Comparison of ENCODE assay signal across 8 mouse cellular contexts in the genomic region with DNA sequence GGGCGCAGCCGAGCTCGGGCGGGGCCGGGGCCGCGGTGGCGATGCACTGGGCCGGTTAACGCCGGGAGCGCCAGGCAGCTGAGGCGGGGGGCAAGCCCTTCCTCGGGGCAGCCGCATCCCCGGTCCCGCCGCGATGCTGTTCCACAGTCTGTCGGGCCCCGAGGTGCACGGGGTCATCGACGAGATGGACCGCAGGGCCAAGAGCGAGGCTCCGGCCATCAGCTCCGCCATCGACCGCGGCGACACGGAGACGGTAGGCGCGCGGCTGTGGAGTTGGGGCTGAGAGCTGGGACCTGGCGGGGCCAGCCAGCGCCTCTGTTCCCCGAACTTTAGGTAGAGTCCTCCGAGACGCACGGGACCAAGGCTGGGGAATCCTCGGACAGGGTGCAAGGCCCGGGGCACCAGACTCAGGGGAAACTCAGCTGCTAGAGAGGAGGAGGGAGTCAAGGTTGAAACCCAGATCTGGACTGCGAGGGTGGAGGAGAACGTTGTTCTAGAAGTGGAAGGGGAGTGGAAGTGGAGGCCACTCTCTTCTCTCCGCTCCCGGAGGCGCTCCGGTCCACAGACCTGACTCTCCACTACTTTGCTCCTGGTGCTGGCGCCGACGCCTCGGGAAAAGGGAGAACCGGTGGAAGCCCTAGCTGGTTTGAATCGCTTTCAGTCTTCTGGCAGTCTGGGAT. TPM values are rescaled to one million over a fixed set of nuclear protein-coding genes. Genes with fewer than 3 reads are reported as not detected.
DNase-seq lines count a peak whose midpoint lies in the region; ATAC-seq and TF ChIP-seq lines count a peak whose summit lies in the region.

No protein-coding gene starts in this region.

- intact Hi-C loops in heart, postnatal 25 days (cut with DNase I): loop anchor here (5.0 to 10.0 kb wide), 3 partner anchors 64 to 873 kb away; a partner anchor contains a TSS

- H3K4me1 ChIP-seq in heart, embryonic 10.5 days: peaks cover 50% of the 10 kb centered on the region
- H3K4me1 ChIP-seq in ES-Bruce4 (ENCODE audit: control insufficient read depth, insufficient read depth, low read length): no peaks in the 10 kb centered on the region
- H3K4me1 ChIP-seq in forebrain, embryonic 13.5 days: peaks cover 76% of the 10 kb centered on the region
- H3K4me1 ChIP-seq in liver, embryonic 11.5 days (replicated peaks; ENCODE audit: control insufficient read depth, insufficient read depth, low read length): peaks cover 5% of the 10 kb centered on the region
- H3K4me1 ChIP-seq in stomach, embryonic 16.5 days (ENCODE audit: control insufficient read depth, insufficient read depth, low read length): peaks cover 26% of the 10 kb centered on the region

- H3K9me3 ChIP-seq in heart, embryonic 10.5 days: no peaks in the 10 kb centered on the region
- H3K9me3 ChIP-seq in ES-Bruce4 (replicated peaks; ENCODE audit: control insufficient read depth, insufficient read depth, low read length, poor library complexity, severe bottlenecking): no peaks in the 10 kb centered on the region
- no peaks in the 10 kb centered on the region for H3K9me3 ChIP-seq in forebrain, embryonic 13.5 days (replicated peaks)
- no peaks in the 10 kb centered on the region for H3K9me3 ChIP-seq in liver, embryonic 11.5 days (ENCODE audit: control insufficient read depth, low read length)
- H3K9me3 ChIP-seq in stomach, embryonic 16.5 days (replicated peaks; ENCODE audit: control insufficient read depth, low read length): no peaks in the 10 kb centered on the region

- no peak for DNase-seq in heart, embryonic 10.5 days (ENCODE audit: low spot score)
- DNase-seq in heart, postnatal 25 days (ENCODE audit: low spot score): no peak
- no peak for DNase-seq in liver, embryonic 11.5 days (ENCODE audit: low spot score)
- DNase-seq in cerebellum, adult 11 months: no peak

- ATAC-seq in forebrain, embryonic 13.5 days: peak; percentile 4; the same call in 1 of the 2 replicates
- ATAC-seq in liver, embryonic 11.5 days (replicated peaks; ENCODE audit: low FRiP score): no peak
- no peak for ATAC-seq in stomach, embryonic 16.5 days (ENCODE audit: insufficient read depth, low FRiP score)
- no peak for ATAC-seq in megakaryocyte-erythroid progenitor cell, adult 5-6 weeks (replicated peaks; ENCODE audit: low FRiP score, low TSS enrichment, poor library complexity, severe bottlenecking)

- under 1% methylated on average over 43 of the region's 57 CpGs for WGBS in heart, embryonic 10.5 days
- under 1% methylated on average over 56 of the region's 57 CpGs for WGBS in forebrain, embryonic 13.5 days
- WGBS in liver, embryonic 11.5 days: 2% methylated on average over 56 of the region's 57 CpGs
- WGBS in stomach, embryonic 16.5 days: 2% methylated on average over 56 of the region's 57 CpGs

- TF ChIP-seq EP300 in ES-Bruce4 (IDR thresholded peaks at IDR 0.05; ENCODE audit: insufficient read depth, low read depth, low read length): no peak

- no peaks in the 10 kb centered on the region for H3K36me3 ChIP-seq in heart, embryonic 10.5 days
- H3K36me3 ChIP-seq in ES-Bruce4 (ENCODE audit: control insufficient read depth, insufficient read depth, low read length, poor library complexity, severe bottlenecking): no peaks in the 10 kb centered on the region
- peaks cover 24% of the 10 kb centered on the region for H3K36me3 ChIP-seq in forebrain, embryonic 13.5 days (ENCODE audit: poor library complexity, severe bottlenecking)
- H3K36me3 ChIP-seq in liver, embryonic 11.5 days (ENCODE audit: control insufficient read depth, insufficient read depth, low read length): no peaks in the 10 kb centered on the region
- no peaks in the 10 kb centered on the region for H3K36me3 ChIP-seq in stomach, embryonic 16.5 days (ENCODE audit: control insufficient read depth, insufficient read depth, low read length)

- no peak for TF ChIP-seq POLR2A in ES-Bruce4 (IDR thresholded peaks at IDR 0.05; ENCODE audit: insufficient read depth, low read length)

- peak overlapping the region; percentile 46 for H3K9ac ChIP-seq in ES-Bruce4 (ENCODE audit: low read depth, poor library complexity, severe bottlenecking)
- H3K9ac ChIP-seq in forebrain, embryonic 13.5 days: peak overlapping the region; percentile 100
- peak overlapping the region; percentile 46 for H3K9ac ChIP-seq in liver, embryonic 11.5 days (ENCODE audit: low read depth, low read length)
- no peak overlapping the region for H3K9ac ChIP-seq in stomach, embryonic 16.5 days (ENCODE audit: low read length)

- H3K4me3 ChIP-seq in heart, embryonic 10.5 days: peak overlapping the region; percentile 58
- H3K4me3 ChIP-seq in ES-Bruce4 (ENCODE audit: low read depth, low read length): peak overlapping the region; percentile 46
- peak overlapping the region; percentile 91 for H3K4me3 ChIP-seq in forebrain, embryonic 13.5 days
- peak overlapping the region; percentile 47 for H3K4me3 ChIP-seq in liver, embryonic 11.5 days (ENCODE audit: low read depth, low read length)
- H3K4me3 ChIP-seq in stomach, embryonic 16.5 days (replicated peaks; ENCODE audit: low read length): peak overlapping the region; percentile 46

- peak overlapping the region; percentile 93 for H3K4me2 ChIP-seq in forebrain, embryonic 13.5 days
- peak overlapping the region; percentile 62 for H3K4me2 ChIP-seq in liver, embryonic 11.5 days
- peak overlapping the region; percentile 74 for H3K4me2 ChIP-seq in stomach, embryonic 16.5 days (ENCODE audit: low read depth, low read length)

- peaks cover 96% of the 10 kb centered on the region for H3K27me3 ChIP-seq in heart, embryonic 10.5 days (ENCODE audit: insufficient read depth, poor library complexity, severe bottlenecking)
- H3K27me3 ChIP-seq in ES-Bruce4 (ENCODE audit: control insufficient read depth, insufficient read depth, low read length, poor library complexity, severe bottlenecking): peaks cover 55% of the 10 kb centered on the region
- peaks cover 20% of the 10 kb centered on the region for H3K27me3 ChIP-seq in forebrain, embryonic 13.5 days
- peaks cover 100% of the 10 kb centered on the region for H3K27me3 ChIP-seq in liver, embryonic 11.5 days (replicated peaks; ENCODE audit: control insufficient read depth, insufficient read depth, low read length)
- peaks cover 95% of the 10 kb centered on the region for H3K27me3 ChIP-seq in stomach, embryonic 16.5 days (ENCODE audit: control insufficient read depth, insufficient read depth, low read length)

- peak overlapping the region; percentile 65 for H3K27ac ChIP-seq in heart, embryonic 10.5 days
- no peak overlapping the region for H3K27ac ChIP-seq in ES-Bruce4 (ENCODE audit: insufficient read depth, low read length)
- H3K27ac ChIP-seq in forebrain, embryonic 13.5 days: peak overlapping the region; percentile 99
- peak overlapping the region; percentile 65 for H3K27ac ChIP-seq in liver, embryonic 11.5 days (ENCODE audit: low read depth, low read length)
- H3K27ac ChIP-seq in stomach, embryonic 16.5 days (ENCODE audit: low read length): no peak overlapping the region

- TF ChIP-seq CTCF in ES-Bruce4 (IDR thresholded peaks at IDR 0.05; ENCODE audit: low read depth, low read length): no peak

RNA-seq across cellular contexts. Expression of a gene that starts 12.7 kb away (rescaled TPM):
- 0.58 and 6.0 TPM in 2 replicates for polyA plus RNA-seq in heart, embryonic 10.5 days (2016; fragmentation: Nextera tagmentation; extraction: Ambion mirVana)
- under 1 TPM in 1 of 2 experiments, not detected in 1; 0.29 TPM for total RNA-seq in heart, postnatal 25 days (2021)
- polyA plus RNA-seq in ES-Bruce4 (2011; ENCODE audit: insufficient read depth, insufficient read length, low read depth, missing spikeins): 0.36 TPM in 1 of 2 replicates, not detected in the other
- polyA plus RNA-seq in forebrain, embryonic 13.5 days (2015; fragmentation: Nextera tagmentation; extraction: Ambion mirVana): 153 and 167 TPM in 2 replicates
- polyA plus RNA-seq in liver, embryonic 11.5 days (2014; fragmentation: Nextera tagmentation; extraction: Ambion mirVana): 10.5 and 11.0 TPM in 2 replicates
- polyA plus RNA-seq in stomach, embryonic 16.5 days (2015; fragmentation: Nextera tagmentation; extraction: Ambion mirVana): 0.14 TPM in 1 of 2 replicates, not detected in the other
- not detected in 2 replicates for total RNA-seq in megakaryocyte-erythroid progenitor cell, adult 5-6 weeks (2014; fragmentation: Nextera tagmentation)
- not detected in 2 replicates for total RNA-seq in megakaryocyte-erythroid progenitor cell, adult 5-6 weeks (2017)

Comparison
In these comparisons a context has a peak if more than half of its experiments do, and no peak if none do; other contexts are left out.
1. H3K27ac ChIP-seq: peak in heart, embryonic 10.5 days (single experiment), forebrain, embryonic 13.5 days (single experiment) and liver, embryonic 11.5 days (single experiment); none in ES-Bruce4 (single experiment) and stomach, embryonic 16.5 days (single experiment).
2. RNA of a gene that starts 12.7 kb away (polyA plus RNA-seq): 153 to 167 TPM in forebrain, embryonic 13.5 days; 10.5 to 11.0 TPM in liver, embryonic 11.5 days, 0.58 to 6.0 TPM in heart, embryonic 10.5 days, 0.36 TPM in ES-Bruce4 and 0.14 TPM in stomach, embryonic 16.5 days; every median in the first group is over 10 times any median in the second.
3. Peak in every context shown above with its lines, with median percentiles within 50 percentile points of each other: H3K4me3 ChIP-seq and H3K4me2 ChIP-seq.